Mouse (Mus musculus) heart, adult 2 months (tissue): ENCODE data around the gene Acap3.

Experiments used
- CTCF ChIP-seq: fragments of 200-600 bp; IDR thresholded peaks from 2 replicates; pipeline ENCODE4 v1.8.1; 2022; ENCODE audit warnings: antibody characterized with exemption, mild to moderate bottlenecking, moderate library complexity
- EP300 ChIP-seq: fragments of 200-500 bp; IDR thresholded peaks from 2 replicates; pipeline ENCODE4 v1.6.1; 2011; ENCODE audit warnings: low read depth, low read length, control low read depth; ENCODE audit not compliant: insufficient read depth

DNA sequence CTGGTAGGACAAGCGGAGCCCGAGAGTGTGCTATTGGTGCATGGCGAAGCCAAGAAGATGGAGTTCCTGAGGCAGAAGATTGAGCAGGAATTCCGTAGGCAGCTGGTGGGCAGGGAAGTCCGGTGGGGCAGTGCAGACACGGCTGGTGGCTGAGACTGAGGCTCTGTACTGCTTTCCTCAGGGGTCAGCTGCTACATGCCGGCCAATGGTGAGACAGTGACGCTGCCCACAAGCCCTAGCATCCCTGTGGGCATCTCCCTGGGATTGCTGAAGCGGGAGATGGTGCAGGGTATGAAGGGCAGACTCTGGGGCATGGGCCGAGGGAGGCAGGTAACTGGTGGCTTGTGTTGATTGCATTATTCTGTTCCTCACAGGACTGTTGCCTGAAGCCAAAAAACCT lies 3.9 kb upstream of the Acap3 start:
- no peak for TF ChIP-seq CTCF
- TF ChIP-seq EP300 = no peak
